Mouse (Mus musculus) liver, embryonic 14.5 days (tissue): ENCODE measurements around the gene Inpp4a.

Experiments
- CTCF ChIP-seq: IDR thresholded peaks from 2 replicates; pipeline ENCODE4 v1.5.1; 2016; ENCODE audit warnings: antibody characterized with exemption, low read depth, control low read depth
- EP300 ChIP-seq: IDR thresholded peaks from 2 replicates; pipeline ENCODE4 v1.6.1; 2016; ENCODE audit warnings: antibody characterized with exemption, low read depth

DNA sequence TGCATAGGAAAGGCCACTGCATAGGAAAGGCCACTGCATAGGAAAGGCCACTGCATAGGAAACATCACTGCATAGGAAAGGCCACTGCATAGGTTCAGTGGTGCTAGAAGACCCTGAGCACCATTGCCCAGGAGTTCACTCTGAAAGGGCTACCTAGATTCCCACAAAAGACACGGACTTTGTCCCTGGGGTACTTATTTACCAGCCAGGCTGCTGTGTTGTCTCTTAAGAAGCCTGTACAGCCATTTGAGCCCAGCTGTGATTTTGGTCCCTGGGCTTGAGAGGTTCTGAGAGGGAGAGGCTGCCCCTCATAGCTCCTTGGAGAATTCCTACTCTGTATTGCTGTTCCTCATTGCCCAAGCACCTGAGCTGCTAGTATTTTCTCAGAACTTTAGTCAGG, 96.8 kb downstream of the Inpp4a start:
- TF ChIP-seq CTCF (no peak), EP300 (no peak)
